ENCODE assay signal across 8 mouse cellular contexts in the genomic region with DNA sequence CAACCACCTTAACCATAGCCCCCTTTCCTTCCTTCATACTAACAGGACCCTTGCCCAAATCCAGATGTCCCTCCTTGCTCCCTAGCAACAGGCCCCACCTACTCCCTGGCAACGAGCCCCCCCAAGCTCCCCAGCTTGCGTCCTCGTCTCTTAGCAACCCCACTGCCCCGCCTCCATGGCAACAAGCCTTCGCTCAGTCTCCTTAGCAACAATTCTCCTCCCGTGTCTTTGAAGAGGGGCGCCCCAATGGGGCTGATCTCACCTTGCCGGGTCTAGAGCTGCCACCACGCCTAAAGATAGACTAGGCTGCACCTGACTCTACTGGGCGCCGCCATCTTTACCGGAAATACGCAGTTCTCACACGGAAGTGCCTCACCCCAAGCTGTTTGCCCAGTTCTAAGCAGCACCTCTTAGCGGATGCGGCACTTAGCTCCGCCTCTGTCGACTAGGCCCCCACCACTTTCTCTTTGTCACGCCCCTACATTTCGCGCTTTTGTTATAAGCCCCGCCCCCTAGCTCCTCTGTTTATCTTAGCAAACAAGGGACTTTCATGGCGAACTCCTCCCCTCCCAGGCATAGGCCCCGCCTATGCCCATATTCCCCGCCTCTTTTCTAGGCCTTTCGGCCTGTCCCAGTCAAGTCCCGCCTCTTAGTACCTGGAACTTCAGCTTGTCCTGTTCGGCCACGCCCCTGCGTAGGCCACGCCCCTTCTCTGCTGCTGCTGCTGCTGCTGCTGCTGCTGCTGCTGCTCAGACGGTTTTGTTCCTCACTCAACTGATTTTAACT. TPM values are rescaled to one million over a fixed set of nuclear protein-coding genes. Genes with fewer than 3 reads are reported as not detected.
DNase-seq lines count a peak whose midpoint lies in the region; ATAC-seq and TF ChIP-seq lines count a peak whose summit lies in the region.

Gene Hspbp1 (minus strand): TSS at position 437 of the 786 bp plus-strand sequence.

- H3K4me1 ChIP-seq in E14TG2a.4 (replicated peaks; ENCODE audit: low read depth, low read length) = peaks cover 40% of the 10 kb centered on the region
- peaks cover 10% of the 10 kb centered on the region for H3K4me1 ChIP-seq in forebrain, embryonic 12.5 days
- peaks cover 9% of the 10 kb centered on the region for H3K4me1 ChIP-seq in heart, postnatal 0 days (ENCODE audit: control insufficient read depth, insufficient read depth)
- H3K4me1 ChIP-seq in liver, embryonic 16.5 days (ENCODE audit: control insufficient read depth, low read depth, low read length) = peaks cover 9% of the 10 kb centered on the region
- H3K4me1 ChIP-seq in neural tube, embryonic 13.5 days (replicated peaks) = peaks cover 14% of the 10 kb centered on the region
- peaks cover 4% of the 10 kb centered on the region for H3K4me1 ChIP-seq in testis, adult 2 months (ENCODE audit: control insufficient read depth, insufficient read depth, low read length)

- ATAC-seq in forebrain, embryonic 12.5 days (ENCODE audit: low FRiP score) = peak; percentile 98
- ATAC-seq in heart, postnatal 0 days (ENCODE audit: insufficient read depth, low read depth) = peak; percentile 96
- ATAC-seq in liver, embryonic 16.5 days (ENCODE audit: low read depth) = peak; percentile 96
- ATAC-seq in neural tube, embryonic 13.5 days (ENCODE audit: low read depth) = peak; percentile 99

- TF ChIP-seq POLR2A in testis, adult 2 months (IDR thresholded peaks at IDR 0.05; ENCODE audit: control insufficient read depth, low read depth, low read length) = peak; percentile 86

- TF ChIP-seq CTCF in E14TG2a.4 (conservative IDR thresholded peaks at IDR 0.05; ENCODE audit: low read length) = no peak
- no peak for TF ChIP-seq CTCF in heart, postnatal 0 days (IDR thresholded peaks at IDR 0.05; ENCODE audit: low read depth)
- 0 out of 2 replicates have a peak, but pooled peaks have one; percentile 10 for TF ChIP-seq CTCF in testis, adult 2 months (IDR thresholded peaks at IDR 0.05; ENCODE audit: control insufficient read depth, insufficient read depth, insufficient replicate concordance, low read depth, low read length)

- WGBS in forebrain, embryonic 12.5 days = under 1% methylated on average over 32 of the region's 32 CpGs
- WGBS in heart, postnatal 0 days = under 1% methylated on average over 32 of the region's 32 CpGs
- under 1% methylated on average over 32 of the region's 32 CpGs for WGBS in liver, embryonic 16.5 days (ENCODE audit: insufficient replicate concordance)
- WGBS in neural tube, embryonic 13.5 days = under 1% methylated on average over 32 of the region's 32 CpGs

- H3K27ac ChIP-seq in forebrain, embryonic 12.5 days = peak within 1 kb of the TSS; percentile 82
- H3K27ac ChIP-seq in heart, postnatal 0 days (ENCODE audit: low read depth) = peak within 1 kb of the TSS; percentile 52
- H3K27ac ChIP-seq in liver, embryonic 16.5 days (ENCODE audit: low read length) = peak within 1 kb of the TSS; percentile 86
- H3K27ac ChIP-seq in neural tube, embryonic 13.5 days (replicated peaks) = peak within 1 kb of the TSS; percentile 72
- H3K27ac ChIP-seq in testis, adult 2 months (ENCODE audit: control insufficient read depth, insufficient read depth, low read depth, low read length) = peak within 1 kb of the TSS; percentile 86

- DNase-seq in c-Kit-positive CD71-positive TER-119-positive erythroid progenitor cells, embryonic 14.5 days (ENCODE audit: low spot score) = peak; percentile 99
- peak; percentile 97 for DNase-seq in heart, postnatal 0 days (ENCODE audit: low spot score)
- DNase-seq in kidney, postnatal 4 days = peak; percentile 97 to 98

- H3K4me3 ChIP-seq in E14TG2a.4 (replicated peaks; ENCODE audit: low read length) = peak within 1 kb of the TSS; percentile 93
- H3K4me3 ChIP-seq in forebrain, embryonic 12.5 days (replicated peaks) = peak within 1 kb of the TSS; percentile 68
- peak within 1 kb of the TSS; percentile 61 for H3K4me3 ChIP-seq in heart, postnatal 0 days (ENCODE audit: low read depth, low read length)
- H3K4me3 ChIP-seq in liver, embryonic 16.5 days (ENCODE audit: low read depth, low read length) = peak within 1 kb of the TSS; percentile 86
- peak within 1 kb of the TSS; percentile 69 for H3K4me3 ChIP-seq in neural tube, embryonic 13.5 days
- peak within 1 kb of the TSS; percentile 95 for H3K4me3 ChIP-seq in testis, adult 2 months (ENCODE audit: control insufficient read depth, low read depth, low read length)

- H3K27me3 ChIP-seq in E14TG2a.4 (ENCODE audit: insufficient read depth, low read length) = no peaks in the 10 kb centered on the region
- H3K27me3 ChIP-seq in forebrain, embryonic 12.5 days = no peaks in the 10 kb centered on the region
- H3K27me3 ChIP-seq in heart, postnatal 0 days (ENCODE audit: control insufficient read depth, insufficient read depth, low read length) = no peaks in the 10 kb centered on the region
- H3K27me3 ChIP-seq in liver, embryonic 16.5 days (ENCODE audit: control insufficient read depth, insufficient read depth, low read depth, low read length) = peaks cover 4% of the 10 kb centered on the region; the same call in 1 of the 2 replicates
- no peaks in the 10 kb centered on the region for H3K27me3 ChIP-seq in neural tube, embryonic 13.5 days
- H3K27me3 ChIP-seq in testis, adult 2 months (ENCODE audit: control insufficient read depth, insufficient read depth, low read length) = no peaks in the 10 kb centered on the region

- H3K36me3 ChIP-seq in E14TG2a.4 (ENCODE audit: insufficient read depth, low read length) = peaks cover 30% of the 10 kb centered on the region
- H3K36me3 ChIP-seq in forebrain, embryonic 12.5 days (replicated peaks) = peaks cover 22% of the 10 kb centered on the region
- H3K36me3 ChIP-seq in heart, postnatal 0 days (replicated peaks; ENCODE audit: control insufficient read depth, insufficient read depth, low read length) = peaks cover 12% of the 10 kb centered on the region; the same call in 1 of the 2 replicates
- H3K36me3 ChIP-seq in liver, embryonic 16.5 days (ENCODE audit: control insufficient read depth, insufficient read depth) = peaks cover 5% of the 10 kb centered on the region; the same call in 1 of the 2 replicates
- H3K36me3 ChIP-seq in neural tube, embryonic 13.5 days = peaks cover 23% of the 10 kb centered on the region
- no peaks in the 10 kb centered on the region for H3K36me3 ChIP-seq in testis, adult 2 months (ENCODE audit: control insufficient read depth, insufficient read depth, low read length)

- TF ChIP-seq EP300 in heart, postnatal 0 days (IDR thresholded peaks at IDR 0.05; ENCODE audit: low read depth) = 0 out of 2 replicates have a peak, but pooled peaks have one; percentile 51

- H3K9me3 ChIP-seq in E14TG2a.4 (ENCODE audit: low read length) = no peaks in the 10 kb centered on the region
- no peaks in the 10 kb centered on the region for H3K9me3 ChIP-seq in forebrain, embryonic 12.5 days
- no peaks in the 10 kb centered on the region for H3K9me3 ChIP-seq in heart, postnatal 0 days (replicated peaks; ENCODE audit: control insufficient read depth, low read length)
- H3K9me3 ChIP-seq in liver, embryonic 16.5 days (replicated peaks; ENCODE audit: control insufficient read depth, low read length) = no peaks in the 10 kb centered on the region
- no peaks in the 10 kb centered on the region for H3K9me3 ChIP-seq in neural tube, embryonic 13.5 days

- peak within 1 kb of the TSS; percentile 80 for H3K4me2 ChIP-seq in forebrain, embryonic 12.5 days
- peak within 1 kb of the TSS; percentile 69 for H3K4me2 ChIP-seq in heart, postnatal 0 days (ENCODE audit: low read depth, low read length)
- peak within 1 kb of the TSS; percentile 74 for H3K4me2 ChIP-seq in liver, embryonic 16.5 days (ENCODE audit: low read depth, low read length)
- H3K4me2 ChIP-seq in neural tube, embryonic 13.5 days = peak within 1 kb of the TSS; percentile 78

- H3K9ac ChIP-seq in forebrain, embryonic 12.5 days = peak within 1 kb of the TSS; percentile 55
- peak within 1 kb of the TSS; percentile 47 for H3K9ac ChIP-seq in heart, postnatal 0 days (replicated peaks; ENCODE audit: low read depth, low read length)
- H3K9ac ChIP-seq in liver, embryonic 16.5 days (ENCODE audit: low read depth, low read length) = peak within 1 kb of the TSS; percentile 68
- H3K9ac ChIP-seq in neural tube, embryonic 13.5 days = peak within 1 kb of the TSS; percentile 67

RNA-seq across cellular contexts. Expression of gene Hspbp1, which starts in this region (rescaled TPM):
- 112 and 114 TPM in 2 replicates for polyA plus RNA-seq in forebrain, embryonic 12.5 days (2016; fragmentation: Nextera tagmentation; extraction: Ambion mirVana)
- total RNA-seq in heart, postnatal 0 days (2014; rRNA removed; ENCODE audit: low replicate concordance) = 138 and 156 TPM in 2 replicates
- 69.8 and 72.9 TPM in 2 replicates for polyA plus RNA-seq in heart, postnatal 0 days (2015; fragmentation: Nextera tagmentation; extraction: Ambion mirVana)
- 46.8 and 49.1 TPM in 2 replicates for polyA plus RNA-seq in liver, embryonic 16.5 days (2015; fragmentation: Nextera tagmentation; extraction: Ambion mirVana)
- polyA plus RNA-seq in neural tube, embryonic 13.5 days (2015; fragmentation: Nextera tagmentation; extraction: Ambion mirVana) = 121 and 136 TPM in 2 replicates
- polyA plus RNA-seq in testis, adult 2 months (2012; rRNA removed) = 64.3 and 65.6 TPM in 2 replicates

Comparison
In these comparisons a context has a peak if more than half of its experiments do, and no peak if none do; other contexts are left out.
1. Peak in every context shown above with its lines: DNase-seq, ATAC-seq, H3K4me3 ChIP-seq and H3K27ac ChIP-seq.